Mouse (Mus musculus): ENCODE measurements around the gene Hs2st1. TPM values are rescaled to one million over a fixed set of nuclear protein-coding genes. Genes with fewer than 3 reads are reported as not detected.

Gene Hs2st1
- 26.8 TPM for polyA plus RNA-seq (2015; fragmentation: Illumina TruSeq; extraction: RNeasy Lipid Tissue Mini Kit (QIAGEN cat#74804); ENCODE audit: low read depth, low replicate concordance)

GRCm38 (mm10) chr3:144570047-144570815, at the start of gene Hs2st1, which contains the start of gene Selenof:
Hs2st1 (minus strand) TSS chr3:144570181.
Selenof (plus strand) TSS chr3:144570304.

Other genes with a start within 250 kb of the Hs2st1 start
- 441 TPM for gene Selenof, start 123 bp upstream of the Hs2st1 start, polyA plus RNA-seq (2015; fragmentation: Illumina TruSeq; extraction: RNeasy Lipid Tissue Mini Kit (QIAGEN cat#74804); ENCODE audit: low read depth, low replicate concordance)
- 54.3 TPM for gene Sh3glb1, start 150.2 kb upstream of the Hs2st1 start, polyA plus RNA-seq (2015; fragmentation: Illumina TruSeq; extraction: RNeasy Lipid Tissue Mini Kit (QIAGEN cat#74804); ENCODE audit: low read depth, low replicate concordance)
- gene Clca3a1, start 190.8 kb upstream of the Hs2st1 start, polyA plus RNA-seq (2015; fragmentation: Illumina TruSeq; extraction: RNeasy Lipid Tissue Mini Kit (QIAGEN cat#74804); ENCODE audit: low read depth, low replicate concordance): 0.24 TPM
- gene Clca3a2, start 249.3 kb upstream of the Hs2st1 start, polyA plus RNA-seq (2015; fragmentation: Illumina TruSeq; extraction: RNeasy Lipid Tissue Mini Kit (QIAGEN cat#74804); ENCODE audit: low read depth, low replicate concordance): not detected

Data from brain, adult 10 weeks (tissue).